Mouse (Mus musculus) spleen, embryonic (tissue): ENCODE results near the gene Fgf11.

Experiments used
- CTCF ChIA-PET: fragments of 350-600 bp; sonication (Branson Sonifier 250); formaldehyde crosslinking; loops from one replicate; lab custom pipeline; 2022; lab: Charles Lee

Gene Fgf11

DNA sequence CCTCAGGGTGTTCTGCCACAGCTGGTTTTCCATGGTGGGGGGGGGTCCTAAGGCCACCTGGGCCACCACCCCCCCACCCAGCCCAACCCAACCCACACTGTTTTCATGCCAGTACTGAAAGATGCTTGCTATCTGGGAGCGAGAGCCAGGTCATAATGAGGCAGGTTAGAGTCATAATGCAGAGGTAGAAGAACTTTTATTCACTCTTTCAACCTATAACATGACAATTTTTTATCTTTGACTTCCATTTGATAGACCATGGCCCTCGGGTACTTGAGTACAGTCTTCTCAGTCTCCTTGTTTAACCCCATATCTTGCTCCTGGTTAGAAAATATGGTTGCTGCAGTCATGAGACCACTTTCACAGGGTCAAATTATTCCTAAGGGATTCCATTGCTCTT, 16.7 kb upstream of the Fgf11 start, which contains the start of gene Spem2:
TSS of gene Spem2 (minus strand) at position 101 of the 400 bp plus-strand sequence.
- CTCF ChIA-PET: no interaction called here

DNA sequence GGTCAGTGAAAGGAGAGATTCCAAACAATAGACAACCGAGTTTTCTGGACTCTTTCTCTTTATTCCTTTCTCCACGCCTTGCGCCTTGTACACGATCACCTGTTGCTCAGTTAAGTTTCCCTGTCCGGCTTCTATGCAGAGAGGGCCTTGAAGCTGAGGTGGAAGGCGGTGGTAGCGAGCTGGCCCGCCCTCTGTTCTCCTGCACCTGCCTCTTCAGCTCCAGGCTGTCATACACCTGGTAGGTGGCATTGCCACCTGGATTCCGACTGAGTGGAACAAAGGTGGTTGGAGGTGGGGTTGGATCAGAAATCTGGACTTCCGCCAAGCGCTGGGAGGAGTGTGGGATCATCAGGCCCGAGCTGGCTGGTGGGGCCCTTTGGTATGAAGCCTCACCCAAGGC, 14.9 kb upstream of the Fgf11 start:
- CTCF ChIA-PET: no interaction called here

DNA sequence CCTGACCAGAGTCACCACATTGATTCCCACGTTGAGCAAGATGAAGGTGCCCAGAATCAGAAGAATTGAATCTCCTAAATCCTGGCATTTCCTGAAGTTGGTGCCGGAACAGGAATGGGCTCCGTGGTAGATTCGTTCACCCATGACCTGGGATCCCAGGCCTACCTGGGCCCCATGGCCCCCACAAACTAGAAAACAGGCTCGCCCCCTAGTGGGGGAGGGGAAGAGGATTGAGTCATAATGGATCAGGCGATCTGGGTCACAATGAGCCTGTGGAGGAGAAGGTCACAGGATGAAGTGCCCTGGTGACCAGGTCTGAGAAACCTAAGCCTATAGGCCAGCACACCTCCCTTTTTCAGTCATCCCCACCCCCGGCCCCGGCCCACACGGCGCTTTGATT, 13.5 kb upstream of the Fgf11 start, which contains the start of gene Gm39566:
TSS of gene Gm39566 (minus strand) at position 144 of the 400 bp plus-strand sequence.
- CTCF ChIA-PET: no interaction called here

DNA sequence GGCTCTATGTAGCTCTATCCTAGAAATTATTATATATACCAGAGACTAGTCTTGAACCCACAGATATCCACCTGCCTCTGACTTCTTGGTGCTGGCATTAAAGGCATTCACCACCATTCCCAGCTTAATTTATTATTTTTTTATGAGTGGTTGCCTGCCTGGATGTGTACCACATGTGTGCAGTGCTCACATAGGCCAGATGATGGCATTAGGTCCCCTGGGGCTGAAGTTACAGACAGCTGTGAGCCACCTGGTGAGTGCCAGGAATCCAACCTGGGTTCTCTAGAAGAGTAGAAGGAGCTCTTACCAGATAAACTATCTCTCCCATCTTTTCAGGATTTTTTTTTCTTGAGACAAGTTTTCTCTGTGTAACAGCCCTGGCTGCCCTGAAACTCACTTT, 8.6 kb upstream of the Fgf11 start:
- CTCF ChIA-PET: interaction anchor here (0.6 to 0.7 kb wide), 2 partner anchors 156 to 707 kb away, joined by 8 to 24 read pairs; no protein-coding TSS in a partner anchor

DNA sequence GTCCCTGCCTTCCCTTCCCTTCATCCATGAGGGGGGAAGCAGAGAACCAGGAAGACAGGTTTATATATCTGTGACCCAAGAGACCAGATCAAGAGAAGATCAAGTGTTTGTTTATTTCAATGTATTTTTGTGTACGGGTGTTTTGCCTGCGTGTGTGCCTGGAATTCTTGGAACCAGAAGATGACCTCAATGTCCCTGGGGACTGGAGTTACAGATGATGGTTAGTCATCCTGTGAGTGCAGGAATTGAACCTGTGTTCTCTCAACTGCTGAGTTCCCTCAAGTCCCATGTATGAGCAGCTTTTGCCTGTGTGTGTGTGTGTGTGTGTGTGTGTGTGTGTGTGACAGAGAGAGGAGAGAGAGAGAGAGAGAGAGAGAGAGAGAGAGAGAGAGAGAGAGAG, 6.0 kb upstream of the Fgf11 start:
- CTCF ChIA-PET: interaction anchor here (0.7 kb wide), 1 partner anchor 120 kb away, joined by 6 read pairs; no protein-coding TSS in a partner anchor

DNA sequence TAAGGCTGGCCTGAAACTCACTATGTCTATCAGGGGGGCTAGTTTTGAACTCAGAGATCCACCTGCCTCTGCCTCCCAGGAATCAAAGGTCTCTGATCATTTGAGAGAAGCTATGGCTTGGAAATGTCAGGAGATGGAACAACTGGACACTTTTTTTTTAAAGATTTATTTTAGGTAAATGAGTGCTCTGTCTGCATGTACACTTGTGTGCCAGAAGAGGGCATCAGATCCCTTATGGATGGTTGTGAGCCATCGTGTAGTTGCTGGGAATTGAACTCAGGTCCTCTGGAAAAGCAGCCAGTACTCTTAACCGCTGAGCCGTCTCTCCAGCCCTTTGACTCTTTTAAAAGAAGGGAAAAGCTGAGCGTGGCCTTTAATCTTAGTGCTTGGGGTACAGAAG, 4.7 kb upstream of the Fgf11 start:
- CTCF ChIA-PET: no interaction called here

DNA sequence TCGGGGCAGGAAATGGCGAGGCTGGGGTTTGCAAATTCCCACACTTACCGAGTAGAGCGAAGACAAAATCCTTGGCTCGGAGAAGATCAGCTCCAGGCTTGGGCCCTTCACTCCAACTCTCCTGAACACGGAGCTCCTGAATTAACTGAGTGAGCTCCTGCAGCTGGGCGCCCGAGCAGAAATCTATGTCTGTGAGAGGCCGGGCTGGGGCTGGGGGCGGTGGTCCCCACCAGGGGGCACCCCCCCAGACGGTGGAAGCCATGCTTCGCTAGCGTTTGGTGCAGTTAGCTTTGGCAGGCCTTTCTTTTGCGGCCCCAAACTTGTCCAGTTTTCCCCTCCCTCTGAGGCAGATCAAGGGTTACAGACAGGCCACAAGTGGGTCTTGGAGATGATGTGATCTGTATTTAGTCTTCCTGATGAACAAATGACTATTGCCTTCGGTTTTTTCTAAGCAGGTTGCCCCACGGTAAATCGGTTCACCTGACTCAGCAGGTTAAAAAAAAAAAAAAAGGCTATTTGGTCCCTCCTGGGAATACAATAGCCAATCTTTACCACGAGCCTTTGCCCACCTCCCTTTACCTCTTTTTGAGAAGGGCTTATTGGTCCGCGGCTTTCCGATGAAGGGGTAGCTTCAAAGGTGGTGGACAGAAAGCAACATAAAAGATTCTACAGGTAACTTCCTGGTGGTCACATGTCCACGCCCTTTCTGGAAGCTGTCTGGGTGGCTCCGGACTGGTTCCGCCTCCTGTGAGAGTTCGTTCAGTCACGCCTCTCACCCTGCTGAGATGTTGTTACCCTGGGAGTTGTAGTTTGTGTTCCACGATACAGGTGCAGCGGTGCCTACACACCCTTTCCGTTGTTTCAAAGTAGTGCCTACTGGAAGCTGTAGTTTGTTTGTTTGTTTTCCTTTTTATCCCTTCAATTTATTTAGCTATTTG, 3.6 kb upstream of the Fgf11 start, which contains the start of gene Tmem102:
TSS of gene Tmem102 (minus strand) at position 653 of the 938 bp plus-strand sequence.
- CTCF ChIA-PET: interaction anchor here (0.6 to 0.7 kb wide), 2 partner anchors 45 to 129 kb away, joined by 3 to 10 read pairs; no protein-coding TSS in a partner anchor

DNA sequence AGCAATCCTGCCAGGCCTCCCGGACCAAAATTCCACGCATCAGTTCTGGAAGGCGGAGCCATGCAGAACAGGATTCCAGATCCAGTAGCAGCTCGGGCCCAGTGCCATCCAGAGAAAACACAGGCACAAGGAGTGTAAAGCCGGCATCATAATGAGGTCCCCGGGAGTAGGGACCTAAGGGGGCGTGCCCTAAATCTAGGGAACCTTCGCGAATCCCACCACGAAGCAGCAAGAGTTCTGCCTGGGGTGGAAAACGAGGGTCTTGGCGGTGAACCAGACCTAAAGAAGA, 2.9 kb upstream of the Fgf11 start:
- CTCF ChIA-PET: interaction anchor here (0.6 kb wide), 1 partner anchor 33 kb away, joined by 3 read pairs; no protein-coding TSS in a partner anchor

DNA sequence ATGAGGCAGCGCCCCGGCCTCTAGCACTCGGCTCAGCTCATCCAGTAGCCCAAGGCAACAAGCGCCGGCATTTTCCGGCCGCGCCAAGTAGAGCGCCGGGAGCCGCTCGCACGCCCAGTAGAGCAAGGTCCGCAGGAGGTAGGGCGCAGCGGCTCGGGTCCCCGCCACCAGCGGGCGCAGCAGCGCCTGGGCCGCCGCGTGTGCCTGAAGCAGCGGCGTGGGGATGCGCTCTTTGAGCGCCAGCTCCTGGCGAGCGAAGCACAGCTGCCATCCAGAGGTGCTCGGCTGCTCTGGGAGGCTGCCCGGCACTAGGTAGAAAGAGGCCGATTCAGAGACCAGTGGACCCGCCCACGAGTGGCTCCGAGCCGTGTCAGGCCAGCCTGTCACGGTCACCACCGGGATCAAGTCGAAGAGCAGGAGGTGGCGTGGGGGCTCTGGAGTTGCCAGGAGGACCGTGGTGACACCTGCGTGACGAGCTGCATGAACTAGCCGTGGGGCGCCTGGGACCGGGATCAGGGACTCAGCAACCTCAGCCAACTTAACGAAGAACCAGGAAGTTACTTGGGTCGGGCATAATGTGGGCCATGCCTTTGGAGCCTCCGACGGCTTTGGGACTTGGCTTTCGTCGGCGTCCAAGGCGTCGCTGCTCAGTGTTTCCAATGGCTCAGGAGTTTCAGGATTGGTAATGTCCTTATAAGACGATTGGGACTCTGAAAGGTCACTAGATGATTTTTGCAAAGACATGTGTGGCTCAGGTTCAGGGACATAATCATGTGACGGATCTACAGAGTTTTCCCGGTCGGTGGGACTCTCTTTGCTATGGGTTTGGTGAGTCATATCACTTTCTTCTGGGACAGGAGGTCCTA, 2.4 kb upstream of the Fgf11 start:
- CTCF ChIA-PET: interaction anchor here (0.5 to 0.6 kb wide), 3 partner anchors 33 to 80 kb away, joined by 3 read pairs; partner anchors contain the start of gene Nlgn2

DNA sequence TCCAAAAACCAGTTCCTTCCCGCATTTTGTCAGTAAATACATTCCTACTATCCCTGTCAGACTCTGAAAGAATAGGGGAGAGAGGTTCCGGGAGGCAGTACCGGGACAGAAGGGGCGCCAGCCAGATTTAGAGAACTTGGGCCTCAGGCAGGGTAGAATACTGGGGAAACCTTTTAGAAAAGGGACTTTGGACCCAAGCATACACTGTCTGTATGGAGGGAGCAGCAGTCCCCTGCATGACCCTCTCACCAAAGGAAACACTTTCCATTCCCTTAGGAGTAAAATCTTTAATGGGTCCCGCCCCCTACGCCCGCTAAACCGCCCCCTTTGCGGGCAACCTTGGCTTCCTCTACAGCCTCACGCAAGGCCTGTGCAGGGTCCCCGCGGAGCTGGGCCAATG, 1.7 kb upstream of the Fgf11 start:
- CTCF ChIA-PET: interaction anchor here (0.6 kb wide), 1 partner anchor 35 kb away, joined by 3 read pairs; the partner anchor contains the start of gene Nlgn2

DNA sequence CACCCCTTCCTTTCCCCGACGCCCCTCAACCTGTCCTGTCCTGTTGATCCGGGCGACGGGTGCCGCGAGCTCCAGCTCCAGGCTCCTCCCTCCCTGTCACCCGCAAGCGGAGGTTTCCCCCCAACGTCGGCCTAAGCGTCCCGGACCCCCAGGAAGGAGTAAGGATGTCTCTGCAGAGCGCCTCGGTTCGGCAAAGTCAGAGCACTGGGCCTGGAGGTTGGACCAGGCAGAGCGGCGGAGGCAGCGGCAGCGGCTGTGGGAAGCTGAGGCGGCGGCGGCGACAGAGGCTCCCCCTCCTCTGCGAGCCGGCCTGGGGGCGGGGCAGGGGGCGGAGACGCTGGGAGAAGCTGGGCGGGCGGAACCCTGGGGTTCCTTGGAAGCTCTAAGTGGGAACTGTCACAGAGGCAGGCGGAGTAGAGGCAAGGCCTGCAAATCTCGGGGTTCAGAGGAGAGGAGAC, 1.0 kb upstream of the Fgf11 start:
- CTCF ChIA-PET: interaction anchor here (1.0 kb wide), 1 partner anchor 148 kb away, joined by 3 read pairs; no protein-coding TSS in a partner anchor

DNA sequence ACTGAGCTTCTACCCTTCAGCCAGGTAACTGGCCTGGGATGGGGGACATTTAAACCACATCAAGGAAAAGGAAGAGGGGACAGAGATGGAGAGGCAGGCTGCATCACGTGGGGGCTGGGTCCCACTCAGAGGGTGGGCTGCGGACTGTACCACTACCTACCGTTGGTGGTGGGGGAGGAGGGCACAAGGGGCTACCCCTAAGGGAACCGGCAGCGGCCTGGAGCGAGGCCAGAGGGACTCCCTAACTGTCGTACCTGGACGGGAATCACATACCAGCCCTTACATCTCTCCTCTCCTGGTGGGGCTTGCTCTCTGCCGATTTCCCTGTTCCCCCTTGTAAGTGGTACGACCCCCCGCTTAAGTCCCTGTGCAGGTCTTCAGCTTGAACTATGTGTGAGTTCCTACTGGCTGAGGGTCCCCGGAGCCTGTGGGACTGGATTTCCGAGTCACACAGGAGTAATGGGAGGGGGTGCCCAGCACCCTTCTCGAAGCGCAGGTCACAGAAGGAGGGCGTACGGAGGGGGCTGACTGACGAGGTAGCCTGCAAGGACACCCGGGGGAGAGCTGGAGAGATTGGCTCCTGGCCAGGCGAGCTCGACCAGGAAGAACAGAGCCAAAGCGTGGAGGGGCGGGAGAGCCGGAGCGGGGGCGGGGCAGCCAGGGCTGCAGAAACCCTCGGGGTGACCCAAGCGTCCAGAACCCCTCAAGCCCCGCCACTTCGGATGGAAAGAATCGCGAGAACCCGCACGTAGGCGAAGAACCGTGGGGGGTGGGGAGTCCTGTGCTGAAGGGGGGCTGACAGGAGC, 1.1 kb downstream of the Fgf11 start:
- CTCF ChIA-PET: no interaction called here

DNA sequence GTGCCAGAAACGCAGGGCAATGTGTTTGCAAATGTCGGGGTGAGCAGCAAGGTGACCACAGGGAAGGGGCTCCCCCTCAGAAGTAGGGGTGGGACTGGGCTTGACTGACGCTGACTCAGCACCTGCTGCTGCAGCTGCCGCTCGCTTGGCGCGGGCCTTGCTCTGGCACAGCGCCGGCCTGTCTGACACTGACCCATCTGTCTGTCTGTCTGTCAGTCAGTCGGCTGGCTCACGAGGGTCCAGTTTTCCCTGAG, 1.6 kb downstream of the Fgf11 start:
- CTCF ChIA-PET: interaction anchor here (0.7 kb wide), 3 partner anchors 45 to 511 kb away, joined by 4 to 18 read pairs (median 11); no protein-coding TSS in a partner anchor

DNA sequence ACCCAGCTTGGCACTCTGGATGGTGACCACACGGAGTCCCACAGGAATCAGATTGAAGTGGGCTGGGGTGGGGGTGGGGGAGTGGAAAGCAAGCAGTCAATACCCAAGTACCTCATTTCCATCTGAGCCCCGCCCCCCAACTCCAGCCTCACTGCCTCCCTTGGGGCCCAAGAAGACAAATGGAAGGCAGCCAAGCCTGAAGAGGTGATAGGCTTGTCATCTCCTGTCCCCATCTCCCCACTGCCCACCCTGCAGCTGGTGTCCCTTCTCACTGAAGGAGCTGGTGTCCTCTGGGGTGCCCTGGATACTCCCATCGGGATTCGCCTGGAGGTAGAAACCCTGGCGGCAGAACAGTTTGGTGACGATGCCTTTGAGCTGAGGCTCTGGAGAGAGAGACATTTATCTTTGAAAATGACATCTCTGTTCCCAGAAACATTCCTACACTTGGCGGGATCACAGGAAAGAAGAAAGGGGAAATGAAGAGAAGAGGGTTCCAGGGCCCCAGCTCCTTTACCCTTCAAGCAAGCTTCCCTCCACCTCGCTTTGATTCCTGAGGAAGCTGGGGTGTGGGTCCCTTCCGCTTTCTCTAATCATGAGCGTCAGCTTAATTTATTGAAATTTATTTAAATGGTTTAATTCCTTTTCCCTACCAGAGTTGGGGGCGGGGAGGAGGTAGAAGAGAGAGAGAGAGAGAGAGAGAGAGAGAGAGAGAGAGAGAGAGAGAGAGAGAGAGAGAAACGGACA, 2.1 kb downstream of the Fgf11 start:
- CTCF ChIA-PET: interaction anchor here (0.7 kb wide), 3 partner anchors 45 to 512 kb away, joined by 4 to 18 read pairs (median 11); no protein-coding TSS in a partner anchor

DNA sequence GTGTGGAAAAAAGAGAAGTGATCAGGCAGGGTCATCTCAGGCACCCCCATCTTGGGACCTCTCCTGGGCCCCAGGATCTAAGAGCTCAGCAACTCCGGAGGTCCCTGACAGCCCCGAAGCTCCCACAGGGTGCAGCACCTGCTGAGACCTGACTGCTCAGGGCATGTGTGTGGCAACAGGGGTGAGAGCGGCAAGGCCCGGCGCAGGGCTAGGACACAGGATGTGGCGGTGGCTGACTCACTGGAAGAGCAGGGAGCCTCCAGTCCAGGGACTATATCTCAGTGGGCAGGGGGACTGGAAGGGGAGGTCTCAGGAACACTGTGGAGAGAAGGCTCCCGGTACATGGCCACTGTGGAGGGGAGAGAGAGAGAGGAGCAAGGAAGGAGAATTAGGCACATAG, 3.7 kb downstream of the Fgf11 start:
- CTCF ChIA-PET: interaction anchor here (0.6 kb wide), 1 partner anchor 133 kb away, joined by 3 read pairs; no protein-coding TSS in a partner anchor

DNA sequence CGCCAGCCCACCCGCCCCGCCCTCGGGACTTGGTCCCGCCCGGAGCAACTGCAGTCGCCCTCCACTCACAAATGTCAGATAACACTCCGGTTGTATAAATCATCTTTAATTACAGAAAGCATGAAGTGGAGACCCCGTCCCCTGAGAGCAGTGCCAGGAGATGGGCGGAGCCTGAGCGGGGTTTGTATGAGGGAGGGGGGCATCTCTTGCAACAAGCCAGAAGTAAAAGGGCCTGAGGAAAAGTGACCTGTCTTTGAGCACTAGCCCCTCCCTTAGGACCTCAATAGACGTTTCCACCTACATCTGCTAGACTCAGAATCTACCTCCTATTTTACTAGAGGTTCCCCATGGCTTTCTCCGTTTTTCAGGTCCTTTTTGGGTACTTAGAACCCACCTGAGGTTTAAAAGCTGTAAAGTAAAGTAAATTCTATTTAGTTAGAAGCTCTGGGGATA, 5.6 kb downstream of the Fgf11 start:
- CTCF ChIA-PET: interaction anchor here (1.2 kb wide), 1 partner anchor 114 kb away, joined by 3 read pairs; the partner anchor contains the start of gene Senp3

DNA sequence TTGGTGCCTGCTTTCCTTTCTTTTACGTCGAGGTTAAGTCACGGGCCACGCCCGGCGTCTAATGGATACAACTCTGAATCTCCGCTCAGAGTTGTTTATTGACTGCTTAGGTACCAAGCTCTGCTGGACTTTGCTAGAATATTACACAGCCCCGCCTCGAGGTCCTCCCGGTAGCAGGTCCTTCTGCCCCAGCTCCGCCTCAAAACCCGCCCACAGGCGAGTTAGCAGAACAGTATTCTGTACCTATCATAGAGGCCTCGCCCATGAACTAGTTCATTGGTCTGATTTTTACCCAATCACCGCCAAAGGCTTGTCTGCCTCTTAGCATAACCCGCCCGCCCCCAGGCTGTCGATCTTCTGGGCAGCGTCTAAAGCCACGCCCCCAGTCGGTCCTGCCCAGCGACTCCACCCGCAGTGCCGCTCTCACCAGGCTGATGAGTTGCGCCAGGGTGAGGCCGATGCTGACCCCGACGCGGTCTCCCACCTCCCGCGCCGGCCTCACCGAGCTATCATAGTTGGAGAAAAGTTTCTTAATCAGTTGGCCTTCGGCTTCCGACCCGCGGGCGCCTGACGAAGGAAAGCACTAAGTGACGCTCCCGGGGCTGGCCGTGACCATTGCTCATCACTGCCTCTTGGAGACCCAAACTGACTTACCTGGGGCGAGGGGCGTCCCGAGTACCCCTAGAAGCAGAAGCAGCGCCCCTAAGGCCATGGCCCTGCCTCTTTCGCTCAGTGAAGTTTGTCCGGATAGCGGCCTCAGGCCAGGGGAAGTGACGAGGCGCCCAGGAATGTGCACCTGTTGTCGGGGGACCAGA, 6.3 kb downstream of the Fgf11 start, which contains the start of gene Chrnb1:
TSS of gene Chrnb1 (minus strand) at position 776 of the 815 bp plus-strand sequence.
- CTCF ChIA-PET: no interaction called here

DNA sequence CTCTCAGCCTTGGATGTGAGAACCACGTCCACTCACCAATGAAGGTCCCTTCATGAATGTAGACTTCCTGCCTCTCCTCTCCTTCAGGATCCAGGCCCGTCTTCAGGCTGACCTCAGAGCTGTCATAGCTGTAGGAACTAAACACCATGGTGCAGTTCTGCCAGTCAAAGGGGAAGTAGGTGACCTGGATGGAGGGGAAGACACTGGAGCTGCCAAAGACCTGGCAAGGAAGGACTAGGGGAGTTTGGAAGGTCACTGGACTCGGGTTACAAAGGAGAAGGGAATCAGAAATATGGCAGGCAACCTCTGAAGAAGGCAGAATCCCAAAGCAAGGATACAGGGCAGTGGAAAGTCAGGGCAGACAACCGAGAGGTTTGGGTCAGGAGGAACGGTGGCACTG, 8.2 kb downstream of the Fgf11 start:
- CTCF ChIA-PET: interaction anchor here (0.6 to 0.7 kb wide), 2 partner anchors 26 to 142 kb away, joined by 3 read pairs; no protein-coding TSS in a partner anchor

DNA sequence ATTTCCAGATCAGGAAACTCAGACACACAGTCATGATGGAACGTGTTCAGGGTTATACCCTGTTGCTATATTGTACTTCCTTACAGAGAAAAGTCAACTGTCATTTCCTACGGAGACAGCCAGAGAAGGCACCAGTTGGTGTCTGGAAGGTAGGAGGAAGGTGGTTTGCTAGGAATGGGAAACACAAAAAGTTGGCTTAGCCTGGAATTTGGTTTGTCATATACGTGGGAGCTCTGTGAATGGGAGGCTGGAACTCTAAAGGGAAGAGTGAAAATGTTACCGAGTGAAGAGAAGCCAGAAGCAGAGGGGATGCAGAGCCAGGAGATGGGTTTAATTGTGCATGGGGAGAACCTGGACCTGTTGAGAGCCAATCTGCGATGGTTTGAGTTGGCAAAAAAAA, 10.2 kb downstream of the Fgf11 start:
- CTCF ChIA-PET: no interaction called here
